Mouse (Mus musculus): ENCODE measurements around the gene Srpk2. TPM values are rescaled to one million over a fixed set of nuclear protein-coding genes. Genes with fewer than 3 reads are reported as not detected.

Gene Srpk2
- total and polyA plus RNA-seq, 3 experiments, result 8.4 to 37.4 (median 35.1) TPM

GRCm38 (mm10) chr5:23518673-23519072, 165.7 kb downstream of the Srpk2 start:
- DNase-seq, result peak in 1 of 2 experiments; percentile 56
- H3K27me3 ChIP-seq (ENCODE audit: control insufficient read depth, insufficient read depth, low read length), result no peaks in the 10 kb centered on the region
- peak overlapping the region; percentile 70 for H3K27ac ChIP-seq
- 25% methylated on average over 3 of the region's 3 CpGs for WGBS
- intact Hi-C loops (cut with DNase I), result loop anchor here (5.0 kb wide), 1 partner anchor 99 kb away; no protein-coding TSS in a partner anchor
- H3K79me2 ChIP-seq (replicated peaks; ENCODE audit: control insufficient read depth, insufficient read depth, low read length), result no peaks in the 10 kb centered on the region
- H3K9ac ChIP-seq (ENCODE audit: low read depth, low read length), result no peak overlapping the region
- peaks cover 13% of the 10 kb centered on the region for H3K36me3 ChIP-seq (ENCODE audit: control insufficient read depth, insufficient read depth, low read length)
- TF ChIP-seq POLR2A (IDR thresholded peaks at IDR 0.05; ENCODE audit: insufficient read depth, low read depth, low read length) (no peak), EP300 (IDR thresholded peaks at IDR 0.05; ENCODE audit: insufficient read depth, low read depth, low read length) (no peak), CTCF (IDR thresholded peaks at IDR 0.05) (no peak)
- peaks cover 6% of the 10 kb centered on the region for H3K4me1 ChIP-seq (ENCODE audit: control insufficient read depth, insufficient read depth, low read length)
- no peak overlapping the region for H3K4me3 ChIP-seq

- Histone ChIP-seq H3K4me1 (ENCODE audit: control insufficient read depth, insufficient read depth, low read length) (peaks cover 6% of the 10 kb centered on the region), H3K9ac (ENCODE audit: low read depth, low read length) (no peak overlapping the region), H3K27ac (peak overlapping the region; percentile 44), H3K27me3 (ENCODE audit: control insufficient read depth, insufficient read depth, low read length) (no peaks in the 10 kb centered on the region), H3K4me3 (no peak overlapping the region), H3K36me3 (ENCODE audit: control insufficient read depth, insufficient read depth, low read length) (peaks cover 13% of the 10 kb centered on the region), H3K79me2 (replicated peaks; ENCODE audit: control insufficient read depth, insufficient read depth, low read length) (no peaks in the 10 kb centered on the region)
- no peak for DNase-seq
- intact Hi-C loops (cut with DNase I), result loop anchor here (5.0 kb wide), 1 partner anchor 99 kb away; no protein-coding TSS in a partner anchor
- 77% methylated on average over 4 of the region's 4 CpGs for WGBS
- no peak for TF ChIP-seq POLR2A (IDR thresholded peaks at IDR 0.05; ENCODE audit: insufficient read depth, low read depth, low read length)
These were observed 166.6 kb downstream of the Srpk2 start for GRCm38 (mm10) chr5:23517839-23518238.

DNA sequence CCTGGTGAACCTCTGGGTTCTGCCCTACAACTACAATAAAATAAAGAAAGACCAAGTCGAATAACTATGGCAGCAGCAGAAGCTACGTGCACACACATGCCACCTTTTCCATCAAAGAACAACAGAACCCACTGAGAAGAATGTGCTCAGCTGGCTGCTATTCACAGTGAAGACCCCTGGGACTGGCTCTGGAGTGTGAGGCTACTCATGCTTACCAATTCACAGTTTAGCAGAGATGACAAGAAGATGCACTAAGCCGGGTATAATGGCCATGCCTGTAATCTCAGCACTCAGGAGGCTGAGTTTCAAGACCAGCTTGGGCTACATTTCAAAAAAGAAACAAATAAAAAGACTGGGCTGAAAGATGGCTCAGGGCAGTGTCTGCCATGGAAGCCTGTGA, 167.5 kb downstream of the Srpk2 start:
- DNase-seq, result no peak
- H3K4me3 ChIP-seq, result no peak overlapping the region
- H3K27ac ChIP-seq, result no peak overlapping the region
- WGBS, result 94% methylated on average over 3 of the region's 3 CpGs
- no peaks in the 10 kb centered on the region for H3K27me3 ChIP-seq (ENCODE audit: control insufficient read depth, insufficient read depth, low read length)
- intact Hi-C loops (cut with DNase I), result loop anchor here (5.0 kb wide), 1 partner anchor 100 kb away; no protein-coding TSS in a partner anchor
- TF ChIP-seq CTCF (IDR thresholded peaks at IDR 0.05), result no peak
- TF ChIP-seq POLR2A (IDR thresholded peaks at IDR 0.05; ENCODE audit: insufficient read depth, low read depth, low read length), result no peak
- no peak for TF ChIP-seq EP300 (IDR thresholded peaks at IDR 0.05; ENCODE audit: insufficient read depth, low read depth, low read length)
- peaks cover 6% of the 10 kb centered on the region for H3K4me1 ChIP-seq (ENCODE audit: control insufficient read depth, insufficient read depth, low read length)
- H3K9ac ChIP-seq (ENCODE audit: low read depth, low read length), result no peak overlapping the region
- H3K36me3 ChIP-seq (ENCODE audit: control insufficient read depth, insufficient read depth, low read length), result peaks cover 13% of the 10 kb centered on the region
- no peaks in the 10 kb centered on the region for H3K79me2 ChIP-seq (replicated peaks; ENCODE audit: control insufficient read depth, insufficient read depth, low read length)

- Histone ChIP-seq H3K4me3 (no peak overlapping the region), H3K9ac (ENCODE audit: low read depth, low read length) (no peak overlapping the region), H3K27me3 (ENCODE audit: control insufficient read depth, insufficient read depth, low read length) (no peaks in the 10 kb centered on the region), H3K36me3 (ENCODE audit: control insufficient read depth, insufficient read depth, low read length) (peaks cover 9% of the 10 kb centered on the region), H3K4me1 (ENCODE audit: control insufficient read depth, insufficient read depth, low read length) (peaks cover 6% of the 10 kb centered on the region), H3K79me2 (replicated peaks; ENCODE audit: control insufficient read depth, insufficient read depth, low read length) (no peaks in the 10 kb centered on the region), H3K27ac (no peak overlapping the region)
- WGBS, result 95% methylated on average over 10 of the region's 10 CpGs
- DNase-seq, result no peak
- intact Hi-C loops (cut with DNase I), result loop anchor here (5.0 kb wide), 1 partner anchor 102 kb away; no protein-coding TSS in a partner anchor
- TF ChIP-seq POLR2A (IDR thresholded peaks at IDR 0.05; ENCODE audit: insufficient read depth, low read depth, low read length) (no peak), CTCF (IDR thresholded peaks at IDR 0.05) (no peak), EP300 (IDR thresholded peaks at IDR 0.05; ENCODE audit: insufficient read depth, low read depth, low read length) (no peak)
These were observed 169.4 kb downstream of the Srpk2 start for GRCm38 (mm10) chr5:23515038-23515437.

DNA sequence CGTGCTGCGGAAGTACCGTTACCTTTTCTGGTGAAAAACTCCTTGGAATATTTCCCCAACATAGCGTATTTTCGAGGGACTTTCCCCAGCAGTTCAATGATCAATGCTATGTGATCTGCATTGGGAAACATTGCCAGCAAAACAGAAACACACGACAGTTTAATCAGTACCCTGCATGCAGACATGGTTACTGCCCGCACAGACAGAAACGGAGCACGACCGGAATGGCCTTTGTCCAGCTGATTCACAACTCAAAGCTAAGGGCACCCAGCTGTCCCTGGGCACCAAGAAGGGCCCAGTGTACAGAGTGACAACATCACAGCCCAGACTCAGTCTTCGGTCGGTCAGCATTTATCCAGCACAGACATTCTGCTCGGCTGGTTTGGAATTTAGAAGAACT, 170.9 kb downstream of the Srpk2 start:
- 94% methylated on average over 13 of the region's 13 CpGs for WGBS

GRCm38 (mm10) chr5:23512556-23512955, 171.9 kb downstream of the Srpk2 start:
- H3K27ac ChIP-seq, result no peak overlapping the region
- 93% methylated on average over 7 of the region's 7 CpGs for WGBS
- intact Hi-C loops (cut with DNase I), result no loop called here
- no peaks in the 10 kb centered on the region for H3K27me3 ChIP-seq (ENCODE audit: control insufficient read depth, insufficient read depth, low read length)
- no peak overlapping the region for H3K4me3 ChIP-seq
- 0 out of 2 replicates have a peak, but pooled peaks cover 1% of the 10 kb centered on the region for H3K36me3 ChIP-seq (ENCODE audit: control insufficient read depth, insufficient read depth, low read length)
- no peaks in the 10 kb centered on the region for H3K79me2 ChIP-seq (replicated peaks; ENCODE audit: control insufficient read depth, insufficient read depth, low read length)
- no peak for DNase-seq
- H3K9ac ChIP-seq (ENCODE audit: low read depth, low read length), result no peak overlapping the region
- H3K4me1 ChIP-seq (ENCODE audit: control insufficient read depth, insufficient read depth, low read length), result no peaks in the 10 kb centered on the region
- TF ChIP-seq POLR2A (IDR thresholded peaks at IDR 0.05; ENCODE audit: insufficient read depth, low read depth, low read length) (no peak), CTCF (IDR thresholded peaks at IDR 0.05) (no peak)

More for the DNA sequence above, 170.9 kb downstream of the Srpk2 start:
- Histone ChIP-seq H3K36me3 (ENCODE audit: control insufficient read depth, insufficient read depth, low read length) (peaks cover 3% of the 10 kb centered on the region; the same call in 1 of the 2 replicates), H3K4me3 (no peak overlapping the region), H3K27ac (no peak overlapping the region), H3K9ac (ENCODE audit: low read depth, low read length) (no peak overlapping the region), H3K27me3 (ENCODE audit: control insufficient read depth, insufficient read depth, low read length) (no peaks in the 10 kb centered on the region), H3K79me2 (replicated peaks; ENCODE audit: control insufficient read depth, insufficient read depth, low read length) (no peaks in the 10 kb centered on the region), H3K4me1 (ENCODE audit: control insufficient read depth, insufficient read depth, low read length) (no peaks in the 10 kb centered on the region)
- intact Hi-C loops (cut with DNase I), result no loop called here
- DNase-seq, result no peak
- TF ChIP-seq POLR2A (IDR thresholded peaks at IDR 0.05; ENCODE audit: insufficient read depth, low read depth, low read length), result no peak
- TF ChIP-seq CTCF (IDR thresholded peaks at IDR 0.05), result no peak
- no peak for TF ChIP-seq EP300 (IDR thresholded peaks at IDR 0.05; ENCODE audit: insufficient read depth, low read depth, low read length)

All from heart, adult 2 months (tissue).